Comparison of ENCODE assay signal across 11 mouse cellular contexts in the genomic region with DNA sequence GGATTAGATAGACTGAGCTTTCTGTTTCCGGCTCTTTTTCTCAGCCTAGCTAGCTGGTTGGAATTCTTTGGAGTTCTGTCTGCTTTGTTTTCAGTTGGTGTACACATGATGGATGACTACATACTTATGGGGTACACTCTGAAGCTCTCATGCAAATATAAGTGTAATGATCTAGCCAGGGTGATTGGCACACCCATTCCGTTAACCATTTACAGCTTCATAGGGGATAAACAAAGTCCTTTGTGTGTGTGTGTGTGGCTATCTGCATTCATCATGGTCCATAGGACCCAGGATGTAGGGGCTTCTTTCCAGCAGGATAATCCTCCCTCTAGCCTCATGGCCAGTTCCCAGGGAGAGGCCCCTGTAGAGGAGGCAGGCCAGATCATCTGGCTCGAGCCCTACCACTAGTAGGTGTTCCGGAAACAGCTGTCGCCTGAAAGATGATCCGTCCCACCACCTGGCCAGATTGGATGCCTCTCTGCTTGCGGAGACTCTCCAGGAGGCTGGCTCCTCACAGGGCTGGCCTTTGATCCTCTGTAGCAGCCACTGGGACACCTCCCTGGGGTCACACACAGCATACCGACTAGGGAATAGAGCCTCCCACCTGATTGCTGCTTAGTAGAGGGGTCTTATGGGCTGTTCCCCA. TPM values are rescaled to one million over a fixed set of nuclear protein-coding genes. Genes with fewer than 3 reads are reported as not detected.
DNase-seq lines count a peak whose midpoint lies in the region; ATAC-seq lines count a peak whose summit lies in the region.
"Had no signal": no experiment of that assay in that cellular context is flagged by ENCODE, and none has a peak within 500 bp of the region (broad histone marks: within the 10 kb centered on the region; RNA-seq: fewer than 3 reads in every experiment).

No protein-coding gene starts in this region.

- peak overlapping the region; percentile 22 for H3K27ac ChIP-seq in embryonic facial prominence, embryonic 13.5 days
- no peak overlapping the region for H3K27ac ChIP-seq in midbrain, embryonic 15.5 days
- H3K27ac ChIP-seq: heart, embryonic 15.5 days; lung, embryonic 15.5 days had no signal

- no peak overlapping the region for H3K9ac ChIP-seq in embryonic facial prominence, embryonic 13.5 days
- no peak overlapping the region for H3K9ac ChIP-seq in midbrain, embryonic 15.5 days
- H3K9ac ChIP-seq: heart, embryonic 15.5 days; lung, embryonic 15.5 days had no signal

- peak; percentile 36 for DNase-seq in WW6 (ENCODE audit: low read depth, low spot score)
- peak; percentile 53 to 54 for DNase-seq in kidney, adult 8-10 months
- no peak for DNase-seq in right cerebral cortex, postnatal 36 days (ENCODE audit: low spot score in 2 of 2)
- no peak for DNase-seq in urinary bladder, postnatal 10 days (ENCODE audit: low spot score)
- DNase-seq in adrenal gland, postnatal 10 days: no peak
- DNase-seq in spleen, postnatal 4 days (ENCODE audit: low spot score in 2 of 2): no peak
- DNase-seq: spleen, adult 18-20 months had no signal

- peaks cover 31% of the 10 kb centered on the region for H3K4me1 ChIP-seq in embryonic facial prominence, embryonic 13.5 days
- H3K4me1 ChIP-seq in midbrain, embryonic 15.5 days: peaks cover 44% of the 10 kb centered on the region

- H3K4me3 ChIP-seq in embryonic facial prominence, embryonic 13.5 days: no peak overlapping the region
- no peak overlapping the region for H3K4me3 ChIP-seq in midbrain, embryonic 15.5 days
- H3K4me3 ChIP-seq: heart, embryonic 15.5 days; lung, embryonic 15.5 days had no signal

- H3K36me3 ChIP-seq in embryonic facial prominence, embryonic 13.5 days: peaks cover 15% of the 10 kb centered on the region; the same call in 1 of the 2 replicates
- no peaks in the 10 kb centered on the region; the same call in 1 of the 2 replicates for H3K36me3 ChIP-seq in midbrain, embryonic 15.5 days (replicated peaks)
- H3K36me3 ChIP-seq: heart, embryonic 15.5 days; lung, embryonic 15.5 days had no signal

- no peak overlapping the region for H3K4me2 ChIP-seq in embryonic facial prominence, embryonic 13.5 days
- H3K4me2 ChIP-seq in midbrain, embryonic 15.5 days: no peak overlapping the region
- H3K4me2 ChIP-seq: heart, embryonic 15.5 days; lung, embryonic 15.5 days had no signal

- ATAC-seq in embryonic facial prominence, embryonic 13.5 days (ENCODE audit: insufficient number of reproducible peaks, insufficient read depth, low FRiP score, low TSS enrichment, low read depth): 0 out of 2 replicates have a peak, but pooled peaks have one; percentile 52
- ATAC-seq in midbrain, embryonic 15.5 days (replicated peaks): 0 out of 2 replicates have a peak, but pooled peaks have one; percentile 25

- 20% methylated on average over 8 of the region's 8 CpGs for WGBS in embryonic facial prominence, embryonic 13.5 days
- WGBS in midbrain, embryonic 15.5 days: 25% methylated on average over 8 of the region's 8 CpGs

- H3K27me3 ChIP-seq in embryonic facial prominence, embryonic 13.5 days: no peaks in the 10 kb centered on the region
- H3K27me3 ChIP-seq in midbrain, embryonic 15.5 days (replicated peaks): no peaks in the 10 kb centered on the region
- H3K27me3 ChIP-seq: heart, embryonic 15.5 days; lung, embryonic 15.5 days had no signal

- no peaks in the 10 kb centered on the region for H3K9me3 ChIP-seq in embryonic facial prominence, embryonic 13.5 days
- no peaks in the 10 kb centered on the region for H3K9me3 ChIP-seq in midbrain, embryonic 15.5 days
- H3K9me3 ChIP-seq: heart, embryonic 15.5 days; lung, embryonic 15.5 days had no signal

RNA-seq across cellular contexts. Expression of gene Cmip, which starts 57.6 kb away (rescaled TPM):
- 17.7 and 20.1 TPM in 2 replicates for polyA plus RNA-seq in embryonic facial prominence, embryonic 13.5 days (2015; fragmentation: Nextera tagmentation; extraction: Ambion mirVana)
- polyA plus RNA-seq in midbrain, embryonic 15.5 days (2015; fragmentation: Nextera tagmentation; extraction: Ambion mirVana): 188 and 197 TPM in 2 replicates
- 10 to 100 TPM; 77.7 to 82.3 TPM for total RNA-seq in adrenal gland, postnatal 10 days (2021)

Comparison
In these comparisons a context has a peak if more than half of its experiments do, and no peak if none do; other contexts are left out.
1. DNase-seq: peak in WW6 (single experiment) and kidney, adult 8-10 months (2 of 2); none in right cerebral cortex, postnatal 36 days (0 of 2), urinary bladder, postnatal 10 days (single experiment), adrenal gland, postnatal 10 days (single experiment) and spleen, postnatal 4 days (0 of 2).